Mouse (Mus musculus): Measurements from ENCODE around the gene Ccin.

GRCm38 (mm10) chr4:43957846-43958461 lies 25.3 kb upstream of the Ccin start:
- TF ChIP-seq CTCF (IDR thresholded peaks at IDR 0.05; ENCODE audit: low read depth) (no peak), EP300 (optimal IDR thresholded peaks at IDR 0.05) (no peak)
